Mouse (Mus musculus): Measurements from ENCODE around the gene Zfp280c. TPM values are rescaled to one million over a fixed set of nuclear protein-coding genes. Genes with fewer than 3 reads are reported as not detected.

Zfp280c gene
- polyA plus RNA-seq, 1 experiment: 2.5 TPM

DNA sequence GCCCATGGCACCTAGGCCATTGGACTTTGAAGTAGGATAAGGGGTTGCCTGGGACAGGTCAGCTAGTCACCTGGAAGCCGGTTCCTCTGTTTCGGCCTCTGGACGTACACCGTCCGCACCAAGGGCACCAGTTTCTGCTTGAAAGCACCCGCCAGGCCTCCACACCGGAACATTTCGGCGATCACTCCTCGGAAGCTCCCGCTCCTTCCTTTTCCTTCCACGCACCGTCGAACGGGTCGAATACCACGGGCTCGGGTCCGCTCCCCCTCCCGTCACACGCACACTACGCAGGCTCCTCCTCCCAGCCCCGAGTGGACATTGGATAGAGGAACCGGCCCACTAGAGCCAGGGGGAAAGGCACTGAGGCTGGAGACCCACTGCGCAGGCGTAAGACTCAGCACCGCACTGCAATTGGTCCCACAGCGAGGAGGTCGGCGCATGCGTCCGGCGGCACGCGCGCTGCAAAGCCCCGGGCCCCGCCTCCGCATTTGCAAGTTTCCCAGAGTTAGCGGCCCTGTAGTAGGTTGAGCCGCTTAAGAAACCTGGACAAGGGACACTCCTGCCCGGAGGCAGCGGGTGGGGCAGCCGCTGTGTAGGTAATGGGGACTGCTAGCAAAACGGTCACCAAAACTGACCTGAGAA is 81.0 kb downstream of the Zfp280c start, which contains the start of gene Aifm1:
Gene Aifm1 (minus strand): TSS at position 398 of the 642 bp plus-strand sequence.
- WGBS: 25% methylated on average over 45 of the region's 45 CpGs
- H3K4me3 ChIP-seq (ENCODE audit: extremely low read depth, insufficient read depth, insufficient read length): peak within 1 kb of the TSS; percentile 76
- peak within 1 kb of the TSS; percentile 53; the same call in 1 of the 2 replicates for H3K27ac ChIP-seq (ENCODE audit: insufficient read depth, low read length)
- TF ChIP-seq CTCF (IDR thresholded peaks at IDR 0.05; ENCODE audit: extremely low read depth, insufficient read depth, insufficient read length, insufficient replicate concordance): no peak
- no peak for TF ChIP-seq POLR2A (IDR thresholded peaks at IDR 0.05; ENCODE audit: low read depth, low read length)
- no peaks in the 10 kb centered on the region for H3K4me1 ChIP-seq (ENCODE audit: control insufficient read depth, insufficient read depth, insufficient read length)
- H3K36me3 ChIP-seq (ENCODE audit: control insufficient read depth, insufficient read depth, low read length): no peaks in the 10 kb centered on the region
- peak; percentile 77 to 88 for DNase-seq (ENCODE audit: low read depth in 1 of 2, low spot score in 2 of 2)
- no peaks in the 10 kb centered on the region for H3K27me3 ChIP-seq (ENCODE audit: control insufficient read depth, insufficient read depth, low read length)

DNA sequence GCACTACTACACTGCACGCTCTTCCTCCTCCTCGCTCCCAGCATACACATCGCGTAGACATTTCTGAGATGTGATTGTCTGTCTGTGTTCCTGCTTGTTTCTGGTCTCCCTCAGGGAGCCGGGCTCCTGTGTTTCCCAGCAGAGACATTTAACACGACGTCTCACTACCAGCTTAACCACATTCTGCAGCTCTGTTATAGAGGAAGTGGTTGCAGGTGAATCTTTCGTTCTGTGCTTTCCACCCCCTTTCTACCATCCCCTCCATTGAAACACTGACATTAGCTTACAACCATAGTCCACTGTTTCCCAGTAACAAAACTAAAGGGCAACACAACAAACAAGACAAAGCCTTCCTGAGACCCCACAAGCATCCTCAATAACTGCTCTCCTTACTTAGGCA is 100.5 kb downstream of the Zfp280c start:
- Histone ChIP-seq H3K36me3 (ENCODE audit: control insufficient read depth, insufficient read depth, low read length) (peaks cover 2% of the 10 kb centered on the region; the same call in 1 of the 2 replicates), H3K27me3 (ENCODE audit: control insufficient read depth, insufficient read depth, low read length) (no peaks in the 10 kb centered on the region), H3K27ac (ENCODE audit: insufficient read depth, low read length) (no peak overlapping the region), H3K4me1 (ENCODE audit: control insufficient read depth, insufficient read depth, insufficient read length) (no peaks in the 10 kb centered on the region), H3K4me3 (ENCODE audit: extremely low read depth, insufficient read depth, insufficient read length) (no peak overlapping the region)
- DNase-seq (ENCODE audit: low read depth in 1 of 2, low spot score in 2 of 2): no peak
- TF ChIP-seq POLR2A (IDR thresholded peaks at IDR 0.05; ENCODE audit: low read depth, low read length): no peak
- no peak for TF ChIP-seq CTCF (IDR thresholded peaks at IDR 0.05; ENCODE audit: extremely low read depth, insufficient read depth, insufficient read length, insufficient replicate concordance)
- WGBS: 67% methylated on average over 8 of the region's 8 CpGs

Other genes with a start within 250 kb of the Zfp280c start
- gene Elf4, start 131.4 kb downstream of the Zfp280c start, polyA plus RNA-seq (2012; rRNA removed): 42.0 and 46.3 TPM in 2 replicates
- gene Aifm1, start 80.9 kb downstream of the Zfp280c start, polyA plus RNA-seq (2012; rRNA removed): 3.5 and 4.7 TPM in 2 replicates
- gene Rab33a, start 75.2 kb downstream of the Zfp280c start, polyA plus RNA-seq (2012; rRNA removed): 0.07 and 0.32 TPM in 2 replicates
- gene Slc25a14, start 28.9 kb upstream of the Zfp280c start, polyA plus RNA-seq (2012; rRNA removed): 1.2 and 1.3 TPM in 2 replicates
- not detected in 2 replicates for gene Gpr119, start 80.0 kb upstream of the Zfp280c start, polyA plus RNA-seq (2012; rRNA removed)
- gene Rbmx2, start 100.5 kb upstream of the Zfp280c start, polyA plus RNA-seq (2012; rRNA removed): 1.2 and 1.3 TPM in 2 replicates